Mouse (Mus musculus) liver, postnatal 0 days (tissue): ENCODE measurements around the gene Xkr8. TPM values are rescaled to one million over a fixed set of nuclear protein-coding genes. Genes with fewer than 3 reads are reported as not detected.
"Not testable (repeated sequence)": the region's sequence is repeated elsewhere in the genome, so short reads cannot be mapped to it uniquely, and the experiment has no call there.

ENCODE experiments used
- ATAC-seq: fragments of 200-750 bp; cut with Nextera tagmentation; 2 replicates; pipeline ENCODE4 v1.8.0; 2017; ENCODE audit warnings: mild to moderate bottlenecking, moderate library complexity
- DNase-seq: peaks from one replicate; pipeline ENCODE4 v3.0.0-alpha.2; 2016
- H3K27ac ChIP-seq: fragments of 300-500 bp; sonication (generic); 2 replicates; pipeline ENCODE4 v1.5.1; 2014; ENCODE audit warnings: antibody characterized with exemption, moderate library complexity, mild to moderate bottlenecking, low read depth
- H3K27me3 ChIP-seq: fragments of 300-500 bp; sonication (generic); 2 replicates; pipeline ENCODE4 v1.6.1; 2014; ENCODE audit warnings: low read length, control low read depth, mixed read lengths; ENCODE audit not compliant: insufficient read depth
- H3K36me3 ChIP-seq: fragments of 300-500 bp; sonication (generic); replicated peaks from 2 replicates; pipeline ENCODE4 v1.6.1; 2014; ENCODE audit warnings: mild to moderate bottlenecking, control low read depth, low read length, moderate library complexity, mixed read lengths; ENCODE audit not compliant: insufficient read depth
- H3K4me1 ChIP-seq: fragments of 300-500 bp; sonication (generic); 2 replicates; pipeline ENCODE4 v1.6.1; 2014; ENCODE audit warnings: antibody characterized with exemption, mild to moderate bottlenecking, control low read depth; ENCODE audit not compliant: insufficient read depth
- H3K4me2 ChIP-seq: fragments of 300-500 bp; sonication (generic); 2 replicates; pipeline ENCODE4 v1.6.1; 2014; ENCODE audit warnings: low read depth, mild to moderate bottlenecking, low read length, moderate library complexity, mixed read lengths
- H3K4me3 ChIP-seq: fragments of 300-500 bp; sonication (generic); 2 replicates; pipeline ENCODE4 v1.5.1; 2014; ENCODE audit warnings: low read depth, low read length
- H3K9ac ChIP-seq: fragments of 300-500 bp; sonication (generic); replicated peaks from 2 replicates; pipeline ENCODE4 v1.6.1; 2014; ENCODE audit warnings: mild to moderate bottlenecking, moderate library complexity
- H3K9me3 ChIP-seq: fragments of 300-500 bp; sonication (generic); 2 replicates; pipeline ENCODE4 v1.6.1; 2016; ENCODE audit warnings: mild to moderate bottlenecking, control low read depth, low read length, mixed read lengths
- CTCF ChIP-seq: sonication (generic); IDR thresholded peaks from 2 replicates; pipeline ENCODE4 v1.5.1; 2016; ENCODE audit warnings: antibody characterized with exemption, low read depth
- EP300 ChIP-seq: IDR thresholded peaks from 2 replicates; pipeline ENCODE4 v1.6.1; 2016; ENCODE audit warnings: antibody characterized with exemption, low read depth, mild to moderate bottlenecking
- WGBS: fragments of 180-500 bp; shearing (Covaris S2); extraction: QIAGEN DNeasy Blood & Tissue Kit; methylation state at CpG from one replicate; pipeline ENCODE4 v1.1.7; 2014; ENCODE audit not compliant: insufficient replicate concordance; 5-methylcytosine and 5-hydroxymethylcytosine counted together
- polyA plus RNA-seq: library from polyadenylated mRNA; unstranded; fragments of >200 nt; fragmentation: Nextera tagmentation; extraction: Ambion mirVana; gene quantifications from 2 replicates; pipeline ENCODE4 v1.2.1, GENCODE M21; 2015

Xkr8 gene
- polyA plus RNA-seq, 1 experiment from 2014 or later = 3.3 TPM

DNA sequence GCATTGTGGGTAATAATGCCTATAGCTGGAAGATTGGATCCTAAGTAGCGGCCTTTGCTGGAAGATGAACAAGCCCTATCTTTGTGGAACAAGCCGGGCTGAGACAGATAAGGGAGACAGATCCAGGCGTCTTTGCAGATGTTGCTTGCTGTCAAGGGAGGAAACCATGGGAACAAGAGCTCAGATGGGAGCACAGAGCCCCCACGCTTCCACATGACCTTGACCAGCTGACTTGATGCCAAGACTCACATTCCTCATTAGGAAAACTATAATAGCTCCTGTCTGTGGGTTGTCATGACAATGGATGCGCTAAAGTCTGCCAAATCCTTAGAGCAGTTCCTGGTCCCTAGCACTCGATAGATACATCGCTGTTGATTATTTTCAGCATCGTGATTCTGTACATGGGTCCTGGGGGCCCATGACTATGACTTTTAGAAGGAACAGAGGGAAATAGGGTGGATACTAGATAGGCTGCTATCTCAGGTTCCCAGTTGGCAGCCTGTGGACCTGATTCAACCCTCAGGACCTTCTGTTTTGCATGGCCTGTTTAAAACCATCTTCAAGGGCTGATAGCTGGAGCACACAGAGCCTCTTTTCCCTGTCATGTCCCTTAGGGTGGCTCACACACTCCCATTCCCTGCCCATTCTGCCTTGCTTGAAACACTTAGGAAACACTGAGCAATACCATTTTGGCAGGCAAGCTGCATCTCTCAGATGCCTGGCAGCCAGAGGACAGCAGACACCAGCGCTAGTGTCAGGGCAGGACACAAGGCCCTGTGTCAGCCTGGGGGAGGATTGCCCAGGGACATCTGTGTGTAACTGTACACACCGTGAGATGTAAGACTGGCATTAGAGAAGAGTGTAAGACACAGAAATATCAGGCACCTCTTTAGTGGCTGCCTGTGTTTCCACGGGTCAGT, 11.9 kb upstream of the Xkr8 start:
- no peak overlapping the region for H3K27ac ChIP-seq
- H3K9ac ChIP-seq = no peak overlapping the region
- DNase-seq (no peak), ATAC-seq (peak; percentile 16; the same call in 1 of the 2 replicates)
- H3K4me2 ChIP-seq = no peak overlapping the region
- WGBS = 60% methylated on average over 11 of the region's 11 CpGs
- TF ChIP-seq CTCF = no peak
- no peak for TF ChIP-seq EP300
- H3K4me1 ChIP-seq = peaks cover 5% of the 10 kb centered on the region; the same call in 1 of the 2 replicates
- no peaks in the 10 kb centered on the region for H3K36me3 ChIP-seq
- H3K27me3 ChIP-seq = no peaks in the 10 kb centered on the region
- H3K9me3 ChIP-seq = no peaks in the 10 kb centered on the region
- no peak overlapping the region for H3K4me3 ChIP-seq

DNA sequence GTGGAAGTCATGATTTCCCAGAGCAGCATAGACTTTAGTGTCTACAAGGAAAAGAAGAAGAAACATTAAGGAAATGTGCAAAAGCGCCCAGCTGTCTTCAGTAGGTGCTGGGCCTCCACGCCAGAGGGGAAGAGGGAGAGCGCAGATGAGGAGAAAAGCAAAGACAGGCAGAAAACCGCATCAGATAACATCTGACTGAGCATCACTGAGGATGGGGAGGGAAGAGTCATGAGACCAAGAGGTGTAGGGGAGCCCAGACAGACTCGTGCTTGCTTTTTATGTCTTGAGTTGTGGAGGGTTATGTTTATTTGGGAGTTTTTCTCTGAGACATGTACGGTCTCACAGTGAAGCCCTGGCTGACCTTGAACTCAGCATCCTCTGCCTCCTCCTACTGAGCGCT, 9.1 kb upstream of the Xkr8 start:
- no peak for DNase-seq
- WGBS = 85% methylated on average over 7 of the region's 7 CpGs
- no peaks in the 10 kb centered on the region for H3K36me3 ChIP-seq

DNA sequence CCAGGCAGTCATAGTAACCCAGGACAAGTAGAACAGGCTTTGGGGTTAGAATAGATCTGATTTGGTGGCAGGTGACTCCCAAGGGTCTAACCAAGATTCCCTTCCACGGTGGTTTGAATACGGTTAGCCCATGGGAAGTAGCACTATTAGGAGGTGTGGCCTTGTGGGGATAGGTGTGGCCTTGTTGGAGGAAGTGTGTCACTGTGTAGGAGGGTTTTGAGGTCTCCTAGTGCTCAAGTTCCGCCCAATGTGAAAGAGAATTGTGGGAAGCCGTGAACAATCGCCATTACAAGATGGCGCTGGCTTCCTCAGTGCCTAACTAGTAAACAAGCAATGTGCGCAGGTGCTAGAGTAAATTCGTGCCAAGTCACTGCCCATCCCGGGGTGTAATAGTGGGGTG, 4.8 kb upstream of the Xkr8 start:
- ATAC-seq, H3K4me3 ChIP-seq, H3K27me3 ChIP-seq, H3K36me3 ChIP-seq, H3K4me2 ChIP-seq, H3K9me3 ChIP-seq, H3K4me1 ChIP-seq, H3K9ac ChIP-seq, H3K27ac ChIP-seq, DNase-seq: not testable (repeated sequence)
- 88% methylated on average over 9 of the region's 9 CpGs for WGBS

More for the DNA sequence above, 9.1 kb upstream of the Xkr8 start:
- Histone ChIP-seq H3K9me3 (no peaks in the 10 kb centered on the region), H3K4me1 (no peaks in the 10 kb centered on the region), H3K27ac (no peak overlapping the region), H3K4me3 (no peak overlapping the region), H3K27me3 (no peaks in the 10 kb centered on the region), H3K9ac (no peak overlapping the region), H3K4me2 (no peak overlapping the region)
- no peak for TF ChIP-seq CTCF
- no peak for TF ChIP-seq EP300
- ATAC-seq = no peak

DNA sequence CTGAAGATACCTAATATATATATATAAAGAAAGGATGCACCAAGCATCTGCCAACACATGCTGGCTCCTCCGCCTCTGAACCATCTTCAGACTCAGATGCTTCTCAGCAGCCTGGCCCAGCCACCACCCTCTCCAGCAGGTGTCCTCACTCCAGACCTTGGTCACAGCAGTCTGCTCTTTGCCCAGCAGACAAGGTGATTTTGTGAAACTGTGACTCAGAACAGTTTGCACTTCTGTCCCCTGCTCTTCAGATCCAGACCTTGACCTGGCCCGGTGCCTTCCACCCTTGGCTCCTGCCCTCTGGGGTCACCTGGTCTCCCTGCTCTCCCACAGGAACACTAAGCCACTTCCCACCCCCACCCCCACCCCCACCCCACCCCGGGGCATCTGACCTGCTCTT, 3.5 kb upstream of the Xkr8 start:
- ATAC-seq = peak; percentile 64
- Histone ChIP-seq H3K36me3 (no peaks in the 10 kb centered on the region), H3K27ac (no peak overlapping the region), H3K4me3 (no peak overlapping the region), H3K4me2 (no peak overlapping the region), H3K9me3 (no peaks in the 10 kb centered on the region), H3K9ac (no peak overlapping the region), H3K27me3 (no peaks in the 10 kb centered on the region), H3K4me1 (peaks cover 21% of the 10 kb centered on the region)
- peak; percentile 59 for DNase-seq
- TF ChIP-seq EP300 (no peak), CTCF (peak; percentile 45)
- WGBS = 53% methylated on average over 3 of the region's 3 CpGs

DNA sequence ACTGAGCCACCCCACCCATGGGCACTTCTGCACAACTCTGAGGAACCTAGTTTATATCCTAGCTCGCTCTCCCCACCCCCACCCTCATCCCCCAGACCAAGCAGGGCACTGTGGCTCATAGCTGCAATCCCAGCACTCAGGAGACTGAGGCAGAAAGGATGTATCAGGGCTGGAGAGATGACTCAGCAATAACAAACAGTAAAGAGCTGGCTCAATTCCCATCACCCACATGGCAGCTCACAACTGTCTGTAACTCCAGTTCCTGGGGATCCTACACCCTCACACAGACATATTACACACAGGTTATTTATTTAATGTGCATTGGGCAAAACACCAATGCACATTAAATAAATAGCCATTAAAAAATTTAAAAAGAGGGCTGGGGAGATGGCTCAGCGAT, 3.0 kb upstream of the Xkr8 start:
- no peak for ATAC-seq
- peaks cover 21% of the 10 kb centered on the region for H3K4me1 ChIP-seq
- H3K9ac ChIP-seq = no peak overlapping the region
- no peak overlapping the region for H3K27ac ChIP-seq
- DNase-seq = no peak
- no peaks in the 10 kb centered on the region for H3K36me3 ChIP-seq
- no peaks in the 10 kb centered on the region for H3K27me3 ChIP-seq
- no peaks in the 10 kb centered on the region for H3K9me3 ChIP-seq
- TF ChIP-seq EP300 (no peak), CTCF (no peak)
- no peak overlapping the region for H3K4me3 ChIP-seq
- WGBS = 76% methylated on average over 2 of the region's 2 CpGs
- H3K4me2 ChIP-seq = no peak overlapping the region

DNA sequence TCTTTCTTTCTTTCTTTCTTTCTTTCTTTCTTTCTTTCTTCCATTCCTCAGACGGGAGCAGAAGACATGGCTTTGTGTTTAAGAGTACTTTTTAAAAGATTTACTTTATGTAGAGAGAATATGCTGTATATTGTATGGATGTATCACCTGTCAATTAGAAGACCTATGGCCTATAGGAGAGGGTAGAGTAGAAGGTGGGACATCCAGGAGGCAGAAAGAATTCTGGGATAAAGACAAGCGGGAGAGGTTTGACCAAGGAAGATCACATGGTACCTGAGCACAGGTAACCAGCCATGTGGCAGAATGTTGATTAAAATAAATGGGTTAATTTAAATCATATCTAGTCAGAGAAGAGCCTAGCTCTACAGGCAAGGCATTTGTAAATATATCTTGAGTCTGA, 2.4 kb upstream of the Xkr8 start:
- no peaks in the 10 kb centered on the region for H3K36me3 ChIP-seq
- TF ChIP-seq CTCF (no peak), EP300 (no peak)
- DNase-seq (no peak), ATAC-seq (no peak)
- H3K4me1 ChIP-seq = peaks cover 21% of the 10 kb centered on the region
- no peak overlapping the region for H3K9ac ChIP-seq
- no peak overlapping the region for H3K4me3 ChIP-seq
- no peaks in the 10 kb centered on the region for H3K27me3 ChIP-seq
- no peak overlapping the region for H3K27ac ChIP-seq
- no peaks in the 10 kb centered on the region for H3K9me3 ChIP-seq
- 93% methylated on average over 2 of the region's 2 CpGs for WGBS
- H3K4me2 ChIP-seq = no peak overlapping the region
